Mouse (Mus musculus): ENCODE data around the gene Kcnh4. TPM values are rescaled to one million over a fixed set of nuclear protein-coding genes. Genes with fewer than 3 reads are reported as not detected.

Kcnh4 gene
- polyA plus RNA-seq, 1 experiment: not detected

DNA sequence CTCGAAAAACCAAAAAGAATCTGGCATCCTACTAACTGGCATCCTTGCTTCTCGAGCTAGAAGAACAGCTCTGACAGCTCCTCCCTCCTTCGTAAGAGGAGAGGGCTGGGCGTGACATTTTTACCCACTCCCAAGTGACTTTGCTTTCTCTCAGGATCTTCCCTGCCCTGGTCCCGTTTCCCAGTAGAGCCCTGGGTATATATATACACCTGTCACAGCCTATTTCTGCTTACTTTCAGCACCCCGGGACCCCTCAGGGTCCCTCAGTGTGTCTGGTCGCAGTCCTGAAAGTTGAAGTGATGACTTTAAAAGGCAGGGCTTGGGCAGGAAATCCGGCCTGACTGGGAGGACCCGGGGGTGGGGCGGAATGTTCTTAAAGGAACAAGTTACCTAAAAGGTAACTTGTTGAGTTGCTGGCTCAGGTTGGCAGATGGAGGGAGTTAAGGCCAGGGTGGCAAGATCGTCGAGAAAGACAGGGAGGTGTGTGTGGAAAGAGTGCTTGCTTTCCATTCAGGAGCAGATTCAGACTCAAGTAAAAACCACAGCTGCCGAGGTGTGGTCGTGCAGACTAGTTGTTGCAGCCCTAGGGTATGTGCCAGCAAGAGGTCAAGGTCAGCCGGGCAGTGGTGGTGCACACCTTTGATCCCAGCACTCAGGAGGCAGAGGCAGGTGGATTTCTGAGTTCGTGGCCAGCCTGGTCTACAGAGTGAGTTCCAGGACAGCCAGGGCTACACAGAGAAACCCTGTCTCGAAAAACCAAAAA lies 11.1 kb upstream of the Kcnh4 start, which contains the start of gene Ghdc:
Gene Ghdc (minus strand): TSS at position 312 of the 763 bp plus-strand sequence.
- TF ChIP-seq CTCF (IDR thresholded peaks at IDR 0.05; ENCODE audit: insufficient read depth, low read depth, low read length): no peak
- TF ChIP-seq POLR2A (IDR thresholded peaks at IDR 0.05; ENCODE audit: insufficient read depth, low read depth, low read length): no peak
- H3K4me1 ChIP-seq (ENCODE audit: control insufficient read depth, insufficient read depth, low read length): peaks cover 10% of the 10 kb centered on the region
- no peak within 1 kb of the TSS for H3K27ac ChIP-seq (ENCODE audit: insufficient read depth, low read depth, low read length)
- WGBS: 21% methylated on average over 17 of the region's 17 CpGs
- H3K4me3 ChIP-seq (ENCODE audit: insufficient read depth, low read depth, low read length): peak within 1 kb of the TSS; percentile 49

DNA sequence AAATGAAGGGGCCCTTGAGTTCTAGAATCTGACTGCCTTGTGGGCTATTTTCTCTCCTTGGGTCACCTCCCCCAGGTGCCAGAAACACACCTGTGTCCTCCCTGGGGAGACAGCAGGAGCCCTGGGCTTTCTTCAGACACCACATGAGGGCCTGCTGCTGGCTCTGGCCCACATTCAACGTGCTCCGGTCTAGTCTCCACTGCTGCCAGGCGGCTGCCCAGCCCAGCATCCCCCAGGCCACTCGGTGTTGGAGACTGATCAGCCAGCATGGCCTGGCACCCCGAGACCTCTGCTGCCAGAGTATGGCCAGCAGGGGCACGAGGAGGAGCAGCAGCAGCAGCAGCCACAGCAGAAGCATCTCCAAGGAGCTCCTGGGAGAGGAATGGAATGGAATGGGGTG lies 10.2 kb upstream of the Kcnh4 start:
- WGBS: 30% methylated on average over 6 of the region's 6 CpGs
- TF ChIP-seq POLR2A (IDR thresholded peaks at IDR 0.05; ENCODE audit: insufficient read depth, low read depth, low read length) (no peak), CTCF (IDR thresholded peaks at IDR 0.05; ENCODE audit: insufficient read depth, low read depth, low read length) (no peak)
- Histone ChIP-seq H3K27ac (ENCODE audit: insufficient read depth, low read depth, low read length) (no peak overlapping the region), H3K4me3 (ENCODE audit: insufficient read depth, low read depth, low read length) (peak overlapping the region; percentile 49), H3K4me1 (ENCODE audit: control insufficient read depth, insufficient read depth, low read length) (peaks cover 10% of the 10 kb centered on the region)

GRCm38 (mm10) chr11:100767871-100768270 lies 8.1 kb upstream of the Kcnh4 start:
- H3K4me3 ChIP-seq (ENCODE audit: insufficient read depth, low read depth, low read length): no peak overlapping the region
- peaks cover 10% of the 10 kb centered on the region for H3K4me1 ChIP-seq (ENCODE audit: control insufficient read depth, insufficient read depth, low read length)
- 95% methylated on average over 5 of the region's 5 CpGs for WGBS
- no peak overlapping the region for H3K27ac ChIP-seq (ENCODE audit: insufficient read depth, low read depth, low read length)
- TF ChIP-seq POLR2A (IDR thresholded peaks at IDR 0.05; ENCODE audit: insufficient read depth, low read depth, low read length) (no peak), CTCF (IDR thresholded peaks at IDR 0.05; ENCODE audit: insufficient read depth, low read depth, low read length) (no peak)

DNA sequence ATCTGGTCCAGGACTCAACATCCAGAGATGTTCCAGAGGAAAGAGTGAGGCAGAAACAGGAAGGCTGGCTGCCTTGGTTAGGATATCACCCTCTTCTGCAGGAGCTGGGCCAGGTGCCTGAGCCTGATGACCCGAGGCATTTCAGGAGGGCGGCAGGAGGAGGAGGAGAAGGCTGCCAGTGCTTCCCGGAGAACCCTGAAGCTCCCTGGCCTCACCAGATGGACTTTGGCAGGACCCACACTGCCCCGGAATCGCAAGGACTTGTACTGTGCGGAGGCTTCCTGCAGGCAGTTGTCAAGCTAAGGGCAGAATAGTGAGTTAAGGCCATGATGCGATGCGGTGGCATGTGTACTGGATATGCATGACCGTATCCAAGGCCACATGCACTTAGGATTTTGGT lies 7.0 kb upstream of the Kcnh4 start:
- Histone ChIP-seq H3K27ac (ENCODE audit: insufficient read depth, low read depth, low read length) (no peak overlapping the region), H3K4me1 (ENCODE audit: control insufficient read depth, insufficient read depth, low read length) (peaks cover 13% of the 10 kb centered on the region), H3K4me3 (ENCODE audit: insufficient read depth, low read depth, low read length) (no peak overlapping the region)
- 88% methylated on average over 9 of the region's 9 CpGs for WGBS
- TF ChIP-seq POLR2A (IDR thresholded peaks at IDR 0.05; ENCODE audit: insufficient read depth, low read depth, low read length) (no peak), CTCF (IDR thresholded peaks at IDR 0.05; ENCODE audit: insufficient read depth, low read depth, low read length) (no peak)

GRCm38 (mm10) chr11:100762831-100763230 lies 3.1 kb upstream of the Kcnh4 start, which contains the start of gene Hcrt:
Gene Hcrt (minus strand): TSS chr11:100762931.
- 93% methylated on average over 7 of the region's 7 CpGs for WGBS
- peak within 1 kb of the TSS; percentile 51 for H3K4me3 ChIP-seq (ENCODE audit: insufficient read depth, low read depth, low read length)
- peak within 1 kb of the TSS; percentile 38; the same call in 1 of the 2 replicates for H3K27ac ChIP-seq (ENCODE audit: insufficient read depth, low read depth, low read length)
- H3K4me1 ChIP-seq (ENCODE audit: control insufficient read depth, insufficient read depth, low read length): peaks cover 22% of the 10 kb centered on the region
- no peak for TF ChIP-seq POLR2A (IDR thresholded peaks at IDR 0.05; ENCODE audit: insufficient read depth, low read depth, low read length)
- no peak for TF ChIP-seq CTCF (IDR thresholded peaks at IDR 0.05; ENCODE audit: insufficient read depth, low read depth, low read length)

DNA sequence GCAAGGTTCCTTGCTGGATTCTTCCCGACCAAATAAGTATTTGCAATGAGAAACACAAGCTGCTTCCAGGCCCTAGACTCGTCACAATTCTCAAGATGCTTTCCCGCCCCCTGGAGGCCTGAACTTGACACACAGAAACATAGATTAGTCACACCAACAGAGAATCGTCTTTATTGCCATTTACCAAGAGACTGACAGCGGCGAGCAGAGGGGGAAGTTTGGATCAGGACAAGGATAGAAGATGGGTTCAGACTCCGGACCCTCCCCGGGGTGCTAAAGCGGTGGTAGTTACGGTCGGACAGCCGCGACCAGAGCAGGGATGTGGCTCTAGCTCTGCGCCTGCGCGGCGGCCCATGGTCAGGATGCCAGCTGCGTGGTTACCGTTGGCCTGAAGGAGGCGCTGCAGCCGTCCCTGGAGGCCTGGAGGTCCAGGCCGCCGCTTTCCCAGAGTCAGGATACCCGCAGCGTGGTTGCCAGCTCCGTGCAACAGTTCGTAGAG lies 1.9 kb upstream of the Kcnh4 start:
- peak overlapping the region; percentile 38; the same call in 1 of the 2 replicates for H3K27ac ChIP-seq (ENCODE audit: insufficient read depth, low read depth, low read length)
- TF ChIP-seq CTCF (IDR thresholded peaks at IDR 0.05; ENCODE audit: insufficient read depth, low read depth, low read length): peak; percentile 78
- TF ChIP-seq POLR2A (IDR thresholded peaks at IDR 0.05; ENCODE audit: insufficient read depth, low read depth, low read length): 0 out of 2 replicates have a peak, but pooled peaks have one; percentile 34
- peaks cover 22% of the 10 kb centered on the region for H3K4me1 ChIP-seq (ENCODE audit: control insufficient read depth, insufficient read depth, low read length)
- H3K4me3 ChIP-seq (ENCODE audit: insufficient read depth, low read depth, low read length): peak overlapping the region; percentile 51
- WGBS: 1% methylated on average over 27 of the region's 27 CpGs

DNA sequence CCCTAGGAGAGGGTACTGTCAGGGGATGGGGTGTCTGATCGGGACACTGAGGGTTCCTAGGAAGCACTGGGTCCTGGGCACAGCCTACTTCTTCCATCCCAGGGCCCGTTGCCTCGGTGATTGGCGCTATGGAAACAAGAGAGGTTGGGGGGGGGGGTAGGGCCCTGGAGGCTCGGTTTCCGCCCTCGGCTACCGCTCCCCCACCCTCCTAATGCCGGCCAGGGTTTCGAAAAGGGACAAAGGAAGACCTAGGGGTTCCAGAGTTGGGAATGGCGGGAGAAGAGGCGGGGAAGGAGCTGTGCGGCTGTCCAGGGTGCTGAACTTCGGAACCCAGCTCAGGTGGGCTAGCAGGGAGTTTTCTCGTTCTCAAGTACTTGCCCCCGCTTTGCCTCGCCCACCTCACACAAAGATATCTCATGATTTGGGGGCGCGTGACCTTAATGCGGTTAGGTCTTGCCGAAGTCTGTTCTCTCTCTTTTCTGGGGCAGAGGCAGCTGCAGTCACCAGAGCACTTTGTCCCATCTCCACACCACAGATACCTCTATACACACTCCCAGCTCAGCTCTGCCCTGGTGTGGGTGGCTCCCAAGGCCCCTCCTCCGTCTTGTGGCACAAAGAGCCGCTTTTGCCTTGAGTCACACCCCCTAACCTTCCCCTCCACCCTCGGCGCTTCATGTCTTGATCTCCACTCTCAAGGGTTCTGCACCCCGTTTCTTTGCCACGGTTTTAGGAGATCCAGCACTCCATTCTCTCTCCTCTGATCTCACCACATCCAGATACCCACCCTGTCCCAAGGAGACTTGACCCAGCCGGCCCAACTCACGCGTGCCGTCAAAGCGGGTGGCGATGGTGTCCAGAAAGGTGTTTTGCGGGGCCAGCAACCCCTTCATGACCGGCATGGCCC lies 783 bp downstream of the Kcnh4 start:
- WGBS: 4% methylated on average over 35 of the region's 35 CpGs
- H3K27ac ChIP-seq (ENCODE audit: insufficient read depth, low read depth, low read length): peak overlapping the region; percentile 63; the same call in 1 of the 2 replicates
- peaks cover 31% of the 10 kb centered on the region for H3K4me1 ChIP-seq (ENCODE audit: control insufficient read depth, insufficient read depth, low read length)
- H3K4me3 ChIP-seq (ENCODE audit: insufficient read depth, low read depth, low read length): peak overlapping the region; percentile 65
- no peak for TF ChIP-seq POLR2A (IDR thresholded peaks at IDR 0.05; ENCODE audit: insufficient read depth, low read depth, low read length)
- no peak for TF ChIP-seq CTCF (IDR thresholded peaks at IDR 0.05; ENCODE audit: insufficient read depth, low read depth, low read length)

GRCm38 (mm10) chr11:100757566-100757965 lies 2.2 kb downstream of the Kcnh4 start:
- Histone ChIP-seq H3K4me3 (ENCODE audit: insufficient read depth, low read depth, low read length) (no peak overlapping the region), H3K27ac (ENCODE audit: insufficient read depth, low read depth, low read length) (no peak overlapping the region), H3K4me1 (ENCODE audit: control insufficient read depth, insufficient read depth, low read length) (peaks cover 38% of the 10 kb centered on the region)
- WGBS: 88% methylated on average over 12 of the region's 12 CpGs
- TF ChIP-seq CTCF (IDR thresholded peaks at IDR 0.05; ENCODE audit: insufficient read depth, low read depth, low read length): no peak
- TF ChIP-seq POLR2A (IDR thresholded peaks at IDR 0.05; ENCODE audit: insufficient read depth, low read depth, low read length): no peak
